Mouse (Mus musculus) embryonic facial prominence, embryonic 15.5 days (tissue): ENCODE data around the gene Spata33. TPM values are rescaled to one million over a fixed set of nuclear protein-coding genes. Genes with fewer than 3 reads are reported as not detected.
"Not testable (repeated sequence)": the region's sequence is repeated elsewhere in the genome, so short reads cannot be mapped to it uniquely, and the experiment has no call there.

Source experiments
- ATAC-seq: fragments of 200-750 bp; cut with Nextera tagmentation; 2 replicates; pipeline ENCODE4 v1.8.0; 2017; ENCODE audit warnings: low read depth, moderate TSS enrichment; ENCODE audit not compliant: insufficient number of reproducible peaks, low FRiP score, low TSS enrichment
- H3K27ac ChIP-seq: fragments of 300-500 bp; sonication (generic); replicated peaks from 2 replicates; pipeline ENCODE4 v1.5.1; 2015; ENCODE audit warnings: mild to moderate bottlenecking, inconsistent platforms
- H3K27me3 ChIP-seq: fragments of 300-500 bp; sonication (generic); 2 replicates; pipeline ENCODE4 v1.6.1; 2015; ENCODE audit warnings: inconsistent platforms
- H3K36me3 ChIP-seq: fragments of 300-500 bp; sonication (generic); 2 replicates; pipeline ENCODE4 v1.6.1; 2015; ENCODE audit warnings: mild to moderate bottlenecking, inconsistent platforms
- H3K4me1 ChIP-seq: fragments of 300-500 bp; sonication (generic); 2 replicates; pipeline ENCODE4 v1.6.1; 2015; ENCODE audit warnings: inconsistent platforms
- H3K4me2 ChIP-seq: fragments of 300-500 bp; sonication (generic); replicated peaks from 2 replicates; pipeline ENCODE4 v1.6.1; 2015; ENCODE audit warnings: mild to moderate bottlenecking, inconsistent platforms
- H3K4me3 ChIP-seq: fragments of 300-500 bp; sonication (generic); replicated peaks from 2 replicates; pipeline ENCODE4 v1.5.1; 2015; ENCODE audit warnings: mild to moderate bottlenecking, inconsistent platforms
- H3K9ac ChIP-seq: fragments of 300-500 bp; sonication (generic); 2 replicates; pipeline ENCODE4 v1.6.1; 2015; ENCODE audit warnings: inconsistent platforms
- H3K9me3 ChIP-seq: fragments of 300-500 bp; sonication (generic); replicated peaks from 2 replicates; pipeline ENCODE4 v1.6.1; 2016; ENCODE audit warnings: inconsistent platforms
- WGBS: fragments of 180-500 bp; shearing (Covaris S2); methylation state at CpG from one replicate; pipeline ENCODE4 v1.1.7; 2015; 5-methylcytosine and 5-hydroxymethylcytosine counted together
- polyA plus RNA-seq: library from polyadenylated mRNA; unstranded; fragments of >200 nt; fragmentation: Nextera tagmentation; extraction: Ambion mirVana; gene quantifications from 2 replicates; pipeline ENCODE4 v1.2.1, GENCODE M21; 2015

The Spata33 gene
- polyA plus RNA-seq: 6.9 and 9.8 TPM in 2 replicates

DNA sequence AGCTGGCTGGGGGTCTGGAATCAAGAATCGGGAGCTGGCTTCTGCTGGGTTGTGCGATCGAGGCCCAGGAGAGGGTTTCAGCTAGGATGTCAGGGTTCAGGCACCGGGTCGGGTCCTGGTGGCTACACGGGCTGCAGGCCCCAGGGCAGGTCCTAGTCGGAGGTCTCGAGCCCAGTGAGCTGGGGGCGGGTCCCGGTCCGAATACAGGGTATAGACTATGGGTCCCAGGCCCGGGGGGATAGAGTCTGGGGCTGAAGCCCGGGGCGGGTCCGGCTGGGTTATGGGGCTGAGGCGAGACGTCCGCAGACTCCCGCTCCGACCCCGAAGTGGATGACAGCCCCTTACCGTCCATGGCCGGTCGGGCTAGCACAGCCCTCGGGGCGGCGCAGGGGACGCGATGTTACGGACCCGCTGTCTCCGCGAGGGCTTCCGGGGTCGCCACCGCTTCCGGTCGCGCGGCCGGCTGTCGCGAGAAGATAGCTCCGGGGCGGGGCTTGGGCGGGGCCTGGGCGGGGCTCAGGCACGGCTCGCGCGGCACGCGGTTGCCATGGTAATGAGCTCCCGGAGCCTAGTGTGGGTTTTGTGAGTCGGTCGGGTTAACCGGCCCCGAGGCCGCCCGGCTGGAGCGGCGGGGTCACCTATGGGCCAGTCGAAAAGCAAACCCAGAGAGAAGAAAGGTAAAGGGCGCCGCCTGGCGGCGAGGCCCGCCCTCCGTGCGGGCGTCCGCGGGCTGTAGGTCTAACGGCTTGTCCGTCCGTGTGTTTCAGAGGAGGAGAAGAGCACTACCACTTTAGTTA is at the start of gene Spata33, which contains the start of gene Chmp1a:
Gene Spata33 (plus strand): TSS at position 512 of the 797 bp plus-strand sequence.
Gene Chmp1a (minus strand): TSS at position 443 of the 797 bp plus-strand sequence.
- H3K4me3 ChIP-seq: peak within 1 kb of the TSS; percentile 95
- peaks cover 29% of the 10 kb centered on the region for H3K36me3 ChIP-seq
- peak within 1 kb of the TSS; percentile 69 for H3K4me2 ChIP-seq
- no peaks in the 10 kb centered on the region for H3K27me3 ChIP-seq
- 1% methylated on average over 73 of the region's 76 CpGs for WGBS
- peak within 1 kb of the TSS; percentile 99 for H3K9ac ChIP-seq
- H3K27ac ChIP-seq: peak within 1 kb of the TSS; percentile 61
- peak; percentile 90 for ATAC-seq
- H3K9me3 ChIP-seq: no peaks in the 10 kb centered on the region
- peaks cover 21% of the 10 kb centered on the region for H3K4me1 ChIP-seq

DNA sequence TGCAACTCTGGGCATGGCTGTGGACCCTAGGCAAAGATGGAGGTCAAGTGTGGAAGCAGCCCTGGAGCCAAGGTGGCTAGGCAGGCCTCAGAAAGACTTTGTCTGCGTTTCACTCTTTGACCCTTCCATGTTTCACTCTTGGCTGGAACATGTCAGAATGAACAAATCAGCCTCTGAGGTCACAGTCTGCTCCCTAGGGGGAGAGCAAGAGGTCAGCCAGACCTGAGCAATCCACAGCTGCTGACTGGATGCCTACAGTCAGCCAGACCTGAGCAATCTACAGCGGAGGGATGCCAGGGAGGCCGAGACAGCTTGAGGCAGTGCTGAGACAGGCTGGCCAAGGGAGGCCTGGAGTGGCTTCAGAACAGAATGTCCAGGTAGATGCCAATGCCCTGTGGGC is 31.2 kb upstream of the Spata33 start:
- Histone ChIP-seq H3K36me3 (no peaks in the 10 kb centered on the region), H3K9ac (no peak overlapping the region), H3K4me3 (no peak overlapping the region), H3K27ac (no peak overlapping the region), H3K4me2 (no peak overlapping the region), H3K9me3 (no peaks in the 10 kb centered on the region), H3K4me1 (peaks cover 19% of the 10 kb centered on the region), H3K27me3 (no peaks in the 10 kb centered on the region)
- ATAC-seq: no peak
- 59% methylated on average over 3 of the region's 3 CpGs for WGBS

- peak within 1 kb of the TSS; percentile 4; the same call in 1 of the 2 replicates for H3K4me3 ChIP-seq
- peak within 1 kb of the TSS; percentile 82 for H3K27ac ChIP-seq
- peak; percentile 39; the same call in 1 of the 2 replicates for ATAC-seq
- H3K4me2 ChIP-seq: peak within 1 kb of the TSS; percentile 27; the same call in 1 of the 2 replicates
- H3K36me3 ChIP-seq: no peaks in the 10 kb centered on the region
- peaks cover 51% of the 10 kb centered on the region for H3K4me1 ChIP-seq
- no peak within 1 kb of the TSS for H3K9ac ChIP-seq
- no peaks in the 10 kb centered on the region for H3K27me3 ChIP-seq
- 21% methylated on average over 19 of the region's 19 CpGs for WGBS
- no peaks in the 10 kb centered on the region for H3K9me3 ChIP-seq
These were observed 26.8 kb upstream of the Spata33 start, which contains the start of gene Dpep1 for GRCm38 (mm10) chr8:123185566-123186409. Gene Dpep1, plus strand, starts transcription at chr8:123186242.

DNA sequence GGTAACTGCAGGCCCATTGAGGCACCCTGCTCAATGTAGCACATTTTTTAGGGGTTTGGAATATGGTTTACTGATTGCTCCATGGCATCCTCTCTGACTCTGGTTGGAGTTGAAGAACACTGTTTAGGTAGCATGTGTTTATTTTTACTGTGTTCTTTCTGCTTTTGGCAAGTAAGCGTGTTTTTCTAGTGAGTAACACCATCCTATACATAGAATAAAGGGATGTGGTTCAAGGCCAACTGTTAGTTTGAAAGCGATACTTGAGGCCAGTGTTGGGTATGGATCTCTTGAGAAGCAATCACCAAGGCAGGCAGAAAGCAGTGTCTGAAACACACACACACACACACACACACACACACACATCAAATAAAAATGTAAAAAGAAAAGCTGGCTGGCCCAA is 24.6 kb upstream of the Spata33 start:
- Histone ChIP-seq H3K9me3 (no peaks in the 10 kb centered on the region), H3K4me1 (peaks cover 58% of the 10 kb centered on the region), H3K9ac (no peak overlapping the region), H3K27me3 (no peaks in the 10 kb centered on the region), H3K4me3 (no peak overlapping the region), H3K27ac (peak overlapping the region; percentile 66; the same call in 1 of the 2 replicates), H3K36me3 (no peaks in the 10 kb centered on the region), H3K4me2 (no peak overlapping the region)
- 61% methylated on average over 2 of the region's 2 CpGs for WGBS
- no peak for ATAC-seq

DNA sequence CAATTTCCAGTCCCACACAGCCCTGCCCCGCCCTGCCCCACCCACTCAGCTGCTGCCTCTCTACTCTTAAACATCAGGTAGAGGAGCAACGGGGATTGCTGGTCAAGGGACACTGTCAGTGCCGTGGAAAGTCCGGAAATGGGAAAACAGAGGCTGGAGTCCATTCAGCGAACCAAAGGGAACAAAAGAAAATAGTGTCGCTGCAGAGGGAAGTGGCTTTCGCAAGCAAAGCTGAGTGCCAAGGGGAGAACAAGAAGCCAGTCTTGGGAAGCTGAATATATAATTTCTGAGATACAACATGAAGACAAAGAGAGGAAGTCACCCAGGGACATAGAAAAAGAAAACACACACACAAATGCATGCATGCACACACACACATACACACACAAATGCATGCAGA is 23.8 kb upstream of the Spata33 start:
- H3K4me3 ChIP-seq: no peak overlapping the region
- H3K27ac ChIP-seq: no peak overlapping the region
- H3K9ac ChIP-seq: no peak overlapping the region
- no peak for ATAC-seq
- no peaks in the 10 kb centered on the region for H3K36me3 ChIP-seq
- no peaks in the 10 kb centered on the region for H3K27me3 ChIP-seq
- peaks cover 58% of the 10 kb centered on the region for H3K4me1 ChIP-seq
- H3K4me2 ChIP-seq: no peak overlapping the region
- no peaks in the 10 kb centered on the region for H3K9me3 ChIP-seq
- 55% methylated on average over 7 of the region's 7 CpGs for WGBS

DNA sequence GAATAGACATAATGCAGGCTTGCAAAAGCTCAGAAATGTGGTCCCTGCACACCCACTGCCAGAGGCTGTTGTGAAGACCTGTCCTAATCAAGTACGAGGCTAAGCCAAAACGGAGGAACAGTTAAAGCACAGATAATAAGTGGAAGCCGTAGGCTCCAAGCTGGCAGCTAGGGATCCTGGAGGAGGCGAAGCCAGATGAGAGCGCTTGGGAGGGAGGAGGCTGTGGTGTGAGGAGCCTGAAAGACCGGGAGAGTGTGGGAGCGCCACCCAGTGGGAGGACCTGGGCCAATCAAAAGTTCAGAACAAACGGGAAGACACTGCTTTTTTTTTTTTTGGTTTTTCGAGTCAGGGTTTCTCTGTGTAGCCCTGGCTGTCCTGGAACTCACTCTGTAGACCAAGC is 22.0 kb upstream of the Spata33 start:
- no peaks in the 10 kb centered on the region for H3K36me3 ChIP-seq
- no peaks in the 10 kb centered on the region for H3K27me3 ChIP-seq
- H3K4me1 ChIP-seq: peaks cover 46% of the 10 kb centered on the region
- H3K9me3 ChIP-seq: no peaks in the 10 kb centered on the region
- 0 out of 2 replicates have a peak overlapping the region, but pooled peaks have one; percentile 18 for H3K4me3 ChIP-seq
- H3K9ac ChIP-seq: no peak overlapping the region
- under 1% methylated on average over 9 of the region's 9 CpGs for WGBS
- H3K27ac ChIP-seq: peak overlapping the region; percentile 55; the same call in 1 of the 2 replicates
- ATAC-seq: no peak
- peak overlapping the region; percentile 32; the same call in 1 of the 2 replicates for H3K4me2 ChIP-seq

DNA sequence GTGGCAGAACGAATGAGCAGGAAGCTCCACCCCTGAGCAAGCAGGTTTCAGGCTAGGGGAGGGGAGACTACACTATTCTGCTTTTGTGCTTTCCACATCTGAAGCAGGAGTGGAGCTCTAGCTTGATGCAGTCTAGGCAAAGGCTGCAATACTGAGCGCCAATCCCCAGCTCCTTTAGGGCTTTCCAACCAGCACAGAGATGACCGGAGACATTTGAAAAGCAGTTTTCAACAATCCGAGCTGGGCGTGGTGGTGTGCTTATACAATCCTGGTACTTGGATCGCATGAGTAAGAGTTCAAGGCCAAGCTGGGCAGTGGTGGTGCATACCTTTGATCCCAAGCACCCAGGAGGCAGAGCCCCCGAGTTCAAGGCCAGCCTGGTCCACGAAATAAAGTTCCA is 20.7 kb upstream of the Spata33 start:
- H3K36me3 ChIP-seq: no peaks in the 10 kb centered on the region
- no peak overlapping the region for H3K4me3 ChIP-seq
- WGBS: 54% methylated on average over 8 of the region's 8 CpGs
- H3K9me3 ChIP-seq: no peaks in the 10 kb centered on the region
- no peaks in the 10 kb centered on the region for H3K27me3 ChIP-seq
- peaks cover 34% of the 10 kb centered on the region for H3K4me1 ChIP-seq
- no peak for ATAC-seq
- no peak overlapping the region for H3K9ac ChIP-seq
- no peak overlapping the region for H3K27ac ChIP-seq
- H3K4me2 ChIP-seq: no peak overlapping the region

GRCm38 (mm10) chr8:123193771-123194170 is 18.9 kb upstream of the Spata33 start:
- no peaks in the 10 kb centered on the region for H3K36me3 ChIP-seq
- H3K9ac ChIP-seq: no peak overlapping the region
- no peaks in the 10 kb centered on the region for H3K9me3 ChIP-seq
- no peak for ATAC-seq
- H3K4me1 ChIP-seq: peaks cover 18% of the 10 kb centered on the region
- H3K4me2 ChIP-seq: no peak overlapping the region
- WGBS: 89% methylated on average over 9 of the region's 9 CpGs
- H3K4me3 ChIP-seq: no peak overlapping the region
- H3K27me3 ChIP-seq: no peaks in the 10 kb centered on the region
- H3K27ac ChIP-seq: no peak overlapping the region

DNA sequence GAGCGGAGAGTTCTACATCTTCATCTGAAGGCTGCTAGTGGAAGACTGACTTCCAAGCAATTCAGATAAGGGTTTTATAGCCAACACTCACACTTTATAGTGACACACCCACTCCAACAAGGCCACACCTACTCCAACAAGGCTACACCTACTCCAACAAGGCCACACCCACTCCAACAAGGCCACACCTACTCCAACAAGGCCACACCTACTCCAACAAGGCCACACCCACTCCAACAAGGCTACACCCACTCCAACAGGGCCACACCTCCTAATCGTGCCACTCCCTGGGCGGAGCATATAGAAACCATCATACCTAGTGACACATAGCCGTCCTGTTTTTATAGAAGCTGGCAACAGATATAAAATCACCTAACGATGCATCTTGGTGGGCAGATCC is 15.6 kb upstream of the Spata33 start:
- not testable (repeated sequence) for H3K27ac ChIP-seq, H3K9ac ChIP-seq, H3K4me1 ChIP-seq, H3K4me3 ChIP-seq, H3K4me2 ChIP-seq, H3K27me3 ChIP-seq, H3K9me3 ChIP-seq, ATAC-seq, H3K36me3 ChIP-seq
- 75% methylated on average over 5 of the region's 5 CpGs for WGBS

GRCm38 (mm10) chr8:123199864-123200263 is 12.8 kb upstream of the Spata33 start:
- no peak for ATAC-seq
- no peaks in the 10 kb centered on the region for H3K27me3 ChIP-seq
- H3K27ac ChIP-seq: no peak overlapping the region
- H3K4me1 ChIP-seq: peaks cover 3% of the 10 kb centered on the region; the same call in 1 of the 2 replicates
- H3K9me3 ChIP-seq: no peaks in the 10 kb centered on the region
- peaks cover 8% of the 10 kb centered on the region for H3K36me3 ChIP-seq
- no peak overlapping the region for H3K9ac ChIP-seq
- 66% methylated on average over 14 of the region's 14 CpGs for WGBS
- H3K4me2 ChIP-seq: no peak overlapping the region
- H3K4me3 ChIP-seq: no peak overlapping the region

GRCm38 (mm10) chr8:123202288-123202687 is 10.3 kb upstream of the Spata33 start:
- Histone ChIP-seq H3K4me1 (peaks cover 3% of the 10 kb centered on the region; the same call in 1 of the 2 replicates), H3K4me3 (no peak overlapping the region), H3K9me3 (no peaks in the 10 kb centered on the region), H3K27me3 (no peaks in the 10 kb centered on the region), H3K9ac (no peak overlapping the region), H3K36me3 (peaks cover 27% of the 10 kb centered on the region), H3K27ac (no peak overlapping the region), H3K4me2 (no peak overlapping the region)
- ATAC-seq: no peak
- WGBS: 23% methylated on average over 5 of the region's 5 CpGs
